Mouse (Mus musculus) stomach, embryonic 15.5 days (tissue): Measurements from ENCODE around the gene Ppcdc. TPM values are rescaled to one million over a fixed set of nuclear protein-coding genes. Genes with fewer than 3 reads are reported as not detected.
A peak's percentile ranks its signal among the peaks of the same experiment; 100 is the strongest.

Experiments used
- ATAC-seq: fragments of 200-750 bp; cut with Nextera tagmentation; 2 replicates; pipeline ENCODE4 v1.8.0; 2017; ENCODE audit warnings: low read depth, moderate number of reproducible peaks, moderate TSS enrichment; ENCODE audit not compliant: insufficient read depth, low FRiP score
- H3K27ac ChIP-seq: fragments of 300-500 bp; sonication (generic); 2 replicates; pipeline ENCODE4 v1.5.1; 2015; ENCODE audit warnings: mild to moderate bottlenecking, inconsistent platforms
- H3K27me3 ChIP-seq: fragments of 300-500 bp; sonication (generic); replicated peaks from 2 replicates; pipeline ENCODE4 v1.6.1; 2015; ENCODE audit warnings: inconsistent platforms
- H3K36me3 ChIP-seq: fragments of 300-500 bp; sonication (generic); 2 replicates; pipeline ENCODE4 v1.6.1; 2015; ENCODE audit warnings: inconsistent platforms
- H3K4me1 ChIP-seq: fragments of 300-500 bp; sonication (generic); 2 replicates; pipeline ENCODE4 v1.6.1; 2015; ENCODE audit warnings: inconsistent platforms
- H3K4me2 ChIP-seq: fragments of 300-500 bp; sonication (generic); 2 replicates; pipeline ENCODE4 v1.6.1; 2015; ENCODE audit warnings: mild to moderate bottlenecking, inconsistent platforms
- H3K4me3 ChIP-seq: fragments of 300-500 bp; sonication (generic); replicated peaks from 2 replicates; pipeline ENCODE4 v1.5.1; 2015; ENCODE audit warnings: inconsistent platforms
- H3K9ac ChIP-seq: fragments of 300-500 bp; sonication (generic); 2 replicates; pipeline ENCODE4 v1.6.1; 2015; ENCODE audit warnings: inconsistent platforms
- H3K9me3 ChIP-seq: fragments of 300-500 bp; sonication (generic); 2 replicates; pipeline ENCODE4 v1.6.1; 2016; ENCODE audit warnings: inconsistent platforms
- WGBS: fragments of 180-500 bp; shearing (Covaris S2); methylation state at CpG from one replicate; pipeline ENCODE4 v1.1.7; 2015; 5-methylcytosine and 5-hydroxymethylcytosine counted together
- polyA plus RNA-seq: library from polyadenylated mRNA; unstranded; fragments of >200 nt; fragmentation: Nextera tagmentation; extraction: Ambion mirVana; gene quantifications from 2 replicates; pipeline ENCODE4 v1.2.1, GENCODE M21; 2015

Ppcdc gene
- polyA plus RNA-seq, 1 experiment from 2014 or later, result 23.6 TPM

- ATAC-seq, result peak; percentile 79
These were observed 37.3 kb downstream of the Ppcdc start for GRCm38 (mm10) chr9:57402318-57403251.

DNA sequence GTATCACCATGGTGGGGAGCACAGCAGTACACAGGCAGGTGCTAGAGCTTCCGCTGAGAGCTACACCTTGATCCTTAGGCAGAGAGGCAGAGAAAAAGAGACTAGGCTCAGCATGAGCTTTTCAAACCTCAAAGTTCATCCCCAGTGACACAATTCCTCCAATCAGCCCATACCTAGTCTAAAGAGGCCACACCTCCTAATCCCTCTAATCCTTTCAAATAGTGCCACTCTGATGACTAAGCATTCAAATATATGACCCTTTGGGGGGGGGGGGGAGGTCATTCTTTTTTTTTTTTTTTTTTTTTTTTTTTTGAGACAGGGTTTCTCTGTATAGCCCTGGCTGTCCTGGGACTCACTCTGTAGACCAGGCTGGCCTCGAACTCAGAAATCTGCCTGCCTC is 41.2 kb downstream of the Ppcdc start:
- ATAC-seq, result no peak
- Histone ChIP-seq H3K36me3 (no peaks in the 10 kb centered on the region), H3K9me3 (no peaks in the 10 kb centered on the region), H3K9ac (no peak overlapping the region), H3K4me3 (no peak overlapping the region), H3K27me3 (no peaks in the 10 kb centered on the region), H3K27ac (no peak overlapping the region), H3K4me2 (no peak overlapping the region), H3K4me1 (no peaks in the 10 kb centered on the region)
- WGBS, result 93% methylated on average over 2 of the region's 2 CpGs

More at GRCm38 (mm10) chr9:57402318-57403251, 37.3 kb downstream of the Ppcdc start:
- no peak overlapping the region for H3K9ac ChIP-seq
- H3K27ac ChIP-seq, result no peak overlapping the region; the same call in 1 of the 2 replicates
- H3K4me2 ChIP-seq, result no peak overlapping the region
- no peaks in the 10 kb centered on the region for H3K27me3 ChIP-seq
- no peaks in the 10 kb centered on the region for H3K36me3 ChIP-seq
- no peaks in the 10 kb centered on the region for H3K4me1 ChIP-seq
- no peaks in the 10 kb centered on the region for H3K9me3 ChIP-seq
- no peak overlapping the region for H3K4me3 ChIP-seq
- WGBS, result 73% methylated on average over 15 of the region's 15 CpGs

DNA sequence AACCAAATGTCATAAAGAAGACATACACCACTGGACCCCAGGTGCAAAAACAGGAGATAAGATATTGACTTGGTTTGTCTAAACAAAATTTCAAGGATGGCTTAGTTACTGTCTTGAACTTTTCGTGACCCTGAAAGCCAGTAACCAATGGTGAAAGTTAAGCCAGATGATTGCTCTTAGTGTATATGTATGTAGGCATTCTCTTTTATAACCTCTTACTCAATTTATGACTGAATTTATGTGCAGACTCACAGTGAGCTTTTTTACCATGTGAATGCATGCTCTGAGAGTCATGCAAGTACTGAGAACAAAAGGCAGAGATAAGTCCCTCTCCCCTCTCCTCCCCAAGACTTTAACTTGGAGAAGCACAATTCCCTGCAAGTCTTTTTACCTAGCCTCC is 47.0 kb downstream of the Ppcdc start:
- WGBS, result 62% methylated on average over 1 of the region's 1 CpGs
- Histone ChIP-seq H3K4me2 (no peak overlapping the region), H3K9me3 (no peaks in the 10 kb centered on the region), H3K9ac (no peak overlapping the region), H3K27me3 (no peaks in the 10 kb centered on the region), H3K27ac (no peak overlapping the region), H3K4me1 (no peaks in the 10 kb centered on the region), H3K36me3 (no peaks in the 10 kb centered on the region), H3K4me3 (no peak overlapping the region)
- ATAC-seq, result no peak

GRCm38 (mm10) chr9:57390869-57391268 is 49.1 kb downstream of the Ppcdc start:
- H3K9ac ChIP-seq, result no peak overlapping the region
- no peak overlapping the region for H3K27ac ChIP-seq
- ATAC-seq, result no peak
- 81% methylated on average over 3 of the region's 3 CpGs for WGBS
- no peaks in the 10 kb centered on the region for H3K4me1 ChIP-seq
- H3K4me3 ChIP-seq, result no peak overlapping the region
- no peak overlapping the region for H3K4me2 ChIP-seq
- no peaks in the 10 kb centered on the region for H3K36me3 ChIP-seq
- H3K27me3 ChIP-seq, result no peaks in the 10 kb centered on the region
- no peaks in the 10 kb centered on the region for H3K9me3 ChIP-seq

DNA sequence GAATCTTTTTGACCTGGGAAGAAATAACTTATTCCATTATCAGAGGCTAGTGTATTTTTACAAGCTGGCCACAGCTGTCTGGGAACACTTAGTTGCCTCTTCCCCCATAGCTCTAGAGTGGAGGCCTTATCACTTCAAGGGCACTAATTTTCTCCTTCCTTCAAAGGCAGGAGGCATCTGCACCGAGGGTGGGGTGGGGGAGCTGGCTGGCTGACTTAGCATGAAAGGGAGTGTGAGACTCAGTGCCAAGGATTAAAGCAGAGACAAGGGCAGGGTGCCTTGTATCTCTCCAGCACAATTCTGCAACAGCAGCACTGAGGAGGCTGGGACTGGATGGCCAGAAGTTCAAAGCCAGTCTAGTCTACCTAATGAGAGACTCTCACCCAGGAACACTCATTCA is 50.8 kb downstream of the Ppcdc start:
- no peak for ATAC-seq
- no peak overlapping the region for H3K4me3 ChIP-seq
- H3K9me3 ChIP-seq, result no peaks in the 10 kb centered on the region
- H3K36me3 ChIP-seq, result no peaks in the 10 kb centered on the region
- no peaks in the 10 kb centered on the region for H3K27me3 ChIP-seq
- WGBS, result 11% methylated on average over 1 of the region's 1 CpGs
- no peaks in the 10 kb centered on the region for H3K4me1 ChIP-seq
- H3K27ac ChIP-seq, result no peak overlapping the region
- no peak overlapping the region for H3K9ac ChIP-seq
- H3K4me2 ChIP-seq, result no peak overlapping the region

GRCm38 (mm10) chr9:57386926-57387325 is 53.0 kb downstream of the Ppcdc start:
- ATAC-seq, result no peak
- Histone ChIP-seq H3K27me3 (no peaks in the 10 kb centered on the region), H3K4me2 (no peak overlapping the region), H3K4me3 (no peak overlapping the region), H3K9ac (no peak overlapping the region), H3K36me3 (no peaks in the 10 kb centered on the region), H3K9me3 (no peaks in the 10 kb centered on the region), H3K27ac (no peak overlapping the region), H3K4me1 (no peaks in the 10 kb centered on the region)
- WGBS, result 76% methylated on average over 4 of the region's 4 CpGs

DNA sequence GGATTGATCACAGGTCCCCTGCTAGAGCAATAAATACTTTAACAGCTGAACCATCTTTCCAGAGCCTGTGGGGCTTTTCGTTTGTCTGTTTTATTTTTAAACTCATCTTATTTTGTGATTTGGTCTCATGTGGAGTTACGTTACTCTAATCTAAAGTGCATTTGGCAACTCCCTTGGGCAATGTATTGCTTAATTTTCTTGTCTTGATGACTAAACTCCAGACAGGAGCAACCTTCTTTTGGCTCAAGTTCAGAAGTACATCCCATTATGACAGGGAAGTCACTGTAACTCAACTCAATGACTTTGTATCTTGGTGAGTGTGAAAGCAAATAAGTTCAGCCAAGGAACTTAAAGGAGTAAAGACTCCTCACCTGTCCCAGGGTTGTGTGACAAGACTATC is 55.3 kb downstream of the Ppcdc start:
- Histone ChIP-seq H3K9ac (no peak overlapping the region), H3K4me2 (no peak overlapping the region), H3K9me3 (no peaks in the 10 kb centered on the region), H3K4me3 (no peak overlapping the region), H3K27ac (no peak overlapping the region), H3K36me3 (no peaks in the 10 kb centered on the region), H3K27me3 (no peaks in the 10 kb centered on the region), H3K4me1 (no peaks in the 10 kb centered on the region)
- 77% methylated on average over 2 of the region's 2 CpGs for WGBS
- ATAC-seq, result no peak

DNA sequence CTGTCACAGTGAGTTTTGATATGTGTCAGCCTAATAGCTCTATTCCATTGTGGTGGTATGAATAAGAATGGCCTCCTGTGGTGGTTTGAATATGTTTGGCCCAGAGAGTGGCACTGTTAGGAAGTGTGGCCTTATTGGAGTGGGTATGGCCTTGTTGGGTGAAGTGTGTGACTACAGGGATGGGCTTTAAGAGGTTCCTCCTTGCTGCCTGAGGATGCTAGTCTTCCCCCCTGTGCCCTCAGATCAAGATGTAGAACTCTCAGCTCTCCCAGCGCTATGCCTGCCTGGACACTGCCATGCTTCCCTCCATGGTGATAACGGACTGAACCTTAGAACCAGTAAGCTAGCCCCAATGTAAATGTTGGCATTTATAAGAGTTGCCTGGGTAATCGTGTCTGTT is 78.9 kb downstream of the Ppcdc start:
- ATAC-seq, result no peak
- Histone ChIP-seq H3K4me2 (no peak overlapping the region), H3K4me1 (no peaks in the 10 kb centered on the region), H3K9me3 (no peaks in the 10 kb centered on the region), H3K9ac (no peak overlapping the region), H3K4me3 (no peak overlapping the region), H3K36me3 (no peaks in the 10 kb centered on the region), H3K27me3 (no peaks in the 10 kb centered on the region), H3K27ac (no peak overlapping the region)
- 93% methylated on average over 3 of the region's 3 CpGs for WGBS

GRCm38 (mm10) chr9:57354377-57355183 is 85.3 kb downstream of the Ppcdc start:
- 61% methylated on average over 2 of the region's 2 CpGs for WGBS

GRCm38 (mm10) chr9:57351277-57351676 is 88.6 kb downstream of the Ppcdc start:
- ATAC-seq, result no peak
- H3K27ac ChIP-seq, result no peak overlapping the region
- H3K27me3 ChIP-seq, result no peaks in the 10 kb centered on the region
- 68% methylated on average over 2 of the region's 2 CpGs for WGBS
- H3K9me3 ChIP-seq, result no peaks in the 10 kb centered on the region
- H3K4me3 ChIP-seq, result no peak overlapping the region
- no peaks in the 10 kb centered on the region for H3K36me3 ChIP-seq
- no peak overlapping the region for H3K4me2 ChIP-seq
- no peak overlapping the region for H3K9ac ChIP-seq
- H3K4me1 ChIP-seq, result no peaks in the 10 kb centered on the region

More at GRCm38 (mm10) chr9:57354377-57355183, 85.3 kb downstream of the Ppcdc start:
- no peak overlapping the region for H3K9ac ChIP-seq
- H3K27ac ChIP-seq, result no peak overlapping the region
- H3K27me3 ChIP-seq, result no peaks in the 10 kb centered on the region
- H3K4me1 ChIP-seq, result no peaks in the 10 kb centered on the region
- no peak for ATAC-seq
- no peak overlapping the region for H3K4me3 ChIP-seq
- no peaks in the 10 kb centered on the region for H3K36me3 ChIP-seq
- no peaks in the 10 kb centered on the region for H3K9me3 ChIP-seq
- no peak overlapping the region for H3K4me2 ChIP-seq

DNA sequence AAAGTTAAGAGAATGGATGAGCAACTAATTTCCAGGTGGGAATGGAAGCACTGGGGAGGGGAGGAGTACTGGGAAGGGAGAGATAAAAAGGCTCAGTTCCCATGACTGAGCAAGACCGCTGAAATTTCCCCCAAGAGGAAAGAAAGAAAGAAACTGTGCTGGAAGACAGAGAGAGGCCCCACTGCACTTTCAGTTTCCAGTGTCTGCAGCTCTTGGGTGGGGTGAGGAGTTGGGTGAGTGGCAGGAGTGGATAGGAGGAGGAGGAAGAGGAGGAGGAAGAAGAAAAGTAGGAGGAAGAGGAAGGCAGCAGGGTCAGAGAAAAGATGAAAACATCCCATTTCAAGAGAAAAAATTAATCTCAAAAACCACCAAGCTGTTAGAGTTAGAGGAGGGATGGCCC is 94.0 kb downstream of the Ppcdc start:
- no peak for ATAC-seq
- H3K36me3 ChIP-seq, result no peaks in the 10 kb centered on the region
- no peaks in the 10 kb centered on the region for H3K9me3 ChIP-seq
- no peak overlapping the region for H3K4me3 ChIP-seq
- H3K27me3 ChIP-seq, result no peaks in the 10 kb centered on the region
- no peak overlapping the region for H3K27ac ChIP-seq
- H3K9ac ChIP-seq, result no peak overlapping the region
- 0 out of 2 replicates have a peak, but pooled peaks cover 4% of the 10 kb centered on the region for H3K4me1 ChIP-seq
- WGBS, result 60% methylated on average over 1 of the region's 1 CpGs
- H3K4me2 ChIP-seq, result no peak overlapping the region

DNA sequence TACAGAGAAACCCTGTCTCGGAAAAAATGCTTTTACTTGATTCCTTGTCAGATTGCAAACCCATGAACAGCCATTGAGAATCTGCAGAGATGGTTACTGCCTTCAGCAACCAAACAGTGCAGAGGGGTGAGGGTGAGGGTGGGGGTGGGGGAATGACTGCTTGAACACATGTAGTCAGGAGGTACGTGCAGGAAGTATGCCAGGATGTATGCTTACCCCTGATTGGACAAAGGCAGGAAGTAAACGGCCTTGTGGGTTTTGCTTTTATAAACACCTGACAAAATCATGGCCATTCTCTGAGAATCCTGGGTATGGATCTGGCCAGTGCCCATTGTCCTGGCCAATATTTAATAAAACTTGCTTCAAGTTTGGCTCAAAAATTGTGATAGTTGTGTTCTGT is 96.2 kb downstream of the Ppcdc start:
- 67% methylated on average over 3 of the region's 3 CpGs for WGBS
- no peak for ATAC-seq
- Histone ChIP-seq H3K4me1 (0 out of 2 replicates have a peak, but pooled peaks cover 4% of the 10 kb centered on the region), H3K4me2 (no peak overlapping the region), H3K9me3 (no peaks in the 10 kb centered on the region), H3K4me3 (no peak overlapping the region), H3K36me3 (no peaks in the 10 kb centered on the region), H3K9ac (no peak overlapping the region), H3K27me3 (no peaks in the 10 kb centered on the region), H3K27ac (no peak overlapping the region)
